Mouse (Mus musculus): ENCODE results near the gene Kdm5b. TPM values are rescaled to one million over a fixed set of nuclear protein-coding genes. Genes with fewer than 3 reads are reported as not detected.
"Not testable (repeated sequence)": the region's sequence is repeated elsewhere in the genome, so short reads cannot be mapped to it uniquely, and the experiment has no call there.

Gene Kdm5b
- polyA plus RNA-seq, 1 experiment from 2014 or later = 84.4 TPM

- not testable (repeated sequence) for H3K27me3 ChIP-seq (ENCODE audit: control insufficient read depth, insufficient read depth, low read length); H3K9me3 ChIP-seq (ENCODE audit: control insufficient read depth, low read length); H3K9ac ChIP-seq (ENCODE audit: low read length); ATAC-seq (replicated peaks; ENCODE audit: low FRiP score); H3K36me3 ChIP-seq (ENCODE audit: control insufficient read depth, insufficient read depth, low read length); H3K4me3 ChIP-seq (ENCODE audit: low read depth, low read length); H3K4me1 ChIP-seq (replicated peaks; ENCODE audit: control insufficient read depth, insufficient read depth, low read length); H3K4me2 ChIP-seq (ENCODE audit: low read depth, low read length, severe bottlenecking); H3K27ac ChIP-seq (ENCODE audit: low read depth, low read length); DNase-seq (ENCODE audit: low spot score)
- 93% methylated on average over 10 of the region's 10 CpGs for WGBS
These were observed 26.3 kb upstream of the Kdm5b start for GRCm38 (mm10) chr1:134533710-134534109.

DNA sequence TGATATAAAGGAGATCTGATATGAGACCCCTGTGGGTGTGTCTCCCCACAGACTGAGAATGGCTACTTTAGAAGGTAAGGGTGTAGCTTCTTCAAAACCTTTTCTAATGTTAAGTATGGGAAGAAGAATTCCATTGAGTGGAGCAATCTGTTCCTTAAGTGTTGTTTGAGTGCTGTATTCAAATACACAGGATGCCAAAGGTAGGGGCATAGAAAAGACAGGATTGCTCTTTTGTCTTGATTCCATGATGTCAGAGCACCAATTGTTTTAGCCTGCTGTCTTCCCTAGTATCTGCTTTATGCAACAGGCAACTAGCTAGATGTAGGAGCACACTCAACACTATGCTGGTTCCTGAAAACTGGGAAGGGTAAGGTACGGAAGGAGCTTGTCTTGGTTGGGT lies 24.9 kb upstream of the Kdm5b start:
- 95% methylated on average over 1 of the region's 1 CpGs for WGBS
- ATAC-seq (replicated peaks; ENCODE audit: low FRiP score) = no peak

GRCm38 (mm10) chr1:134535513-134535912 lies 24.5 kb upstream of the Kdm5b start:
- Histone ChIP-seq H3K4me2 (ENCODE audit: low read depth, low read length, severe bottlenecking) (no peak overlapping the region), H3K4me3 (ENCODE audit: low read depth, low read length) (no peak overlapping the region), H3K36me3 (ENCODE audit: control insufficient read depth, insufficient read depth, low read length) (no peaks in the 10 kb centered on the region), H3K9ac (ENCODE audit: low read length) (no peak overlapping the region), H3K9me3 (ENCODE audit: control insufficient read depth, low read length) (no peaks in the 10 kb centered on the region), H3K27ac (ENCODE audit: low read depth, low read length) (no peak overlapping the region), H3K27me3 (ENCODE audit: control insufficient read depth, insufficient read depth, low read length) (no peaks in the 10 kb centered on the region), H3K4me1 (replicated peaks; ENCODE audit: control insufficient read depth, insufficient read depth, low read length) (no peaks in the 10 kb centered on the region)
- ATAC-seq (replicated peaks; ENCODE audit: low FRiP score) = no peak
- DNase-seq (ENCODE audit: low spot score) = no peak
- 75% methylated on average over 3 of the region's 3 CpGs for WGBS

More for the DNA sequence above, 24.9 kb upstream of the Kdm5b start:
- Histone ChIP-seq H3K4me3 (ENCODE audit: low read depth, low read length) (no peak overlapping the region), H3K27ac (ENCODE audit: low read depth, low read length) (no peak overlapping the region), H3K9ac (ENCODE audit: low read length) (no peak overlapping the region), H3K36me3 (ENCODE audit: control insufficient read depth, insufficient read depth, low read length) (no peaks in the 10 kb centered on the region), H3K4me2 (ENCODE audit: low read depth, low read length, severe bottlenecking) (no peak overlapping the region), H3K27me3 (ENCODE audit: control insufficient read depth, insufficient read depth, low read length) (no peaks in the 10 kb centered on the region), H3K9me3 (ENCODE audit: control insufficient read depth, low read length) (no peaks in the 10 kb centered on the region), H3K4me1 (replicated peaks; ENCODE audit: control insufficient read depth, insufficient read depth, low read length) (no peaks in the 10 kb centered on the region)
- DNase-seq (ENCODE audit: low spot score) = no peak

DNA sequence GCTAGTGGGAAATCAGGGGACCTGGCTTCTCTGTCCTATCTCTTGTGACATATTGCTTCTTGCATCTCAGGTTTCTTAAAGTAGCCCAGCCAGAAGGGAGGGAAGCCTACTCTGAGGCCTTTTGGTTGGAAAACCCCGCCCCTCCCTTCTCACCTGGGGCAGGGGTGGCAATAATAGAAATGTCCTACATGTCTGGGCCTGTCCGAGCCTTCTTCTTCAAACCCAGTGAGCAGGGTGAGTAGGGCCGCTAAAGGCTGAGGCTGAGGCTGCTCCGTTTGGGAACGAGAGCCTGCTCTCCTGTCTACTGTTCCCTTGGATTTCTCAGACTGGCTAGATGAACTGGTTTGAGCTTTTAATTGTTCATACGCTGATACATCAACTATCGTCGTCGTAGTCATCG lies 19.4 kb upstream of the Kdm5b start:
- no peaks in the 10 kb centered on the region for H3K9me3 ChIP-seq (ENCODE audit: control insufficient read depth, low read length)
- no peak overlapping the region for H3K9ac ChIP-seq (ENCODE audit: low read length)
- DNase-seq (ENCODE audit: low spot score) = no peak
- H3K4me2 ChIP-seq (ENCODE audit: low read depth, low read length, severe bottlenecking) = no peak overlapping the region
- no peaks in the 10 kb centered on the region for H3K36me3 ChIP-seq (ENCODE audit: control insufficient read depth, insufficient read depth, low read length)
- H3K4me3 ChIP-seq (ENCODE audit: low read depth, low read length) = no peak overlapping the region
- no peak overlapping the region for H3K27ac ChIP-seq (ENCODE audit: low read depth, low read length)
- 89% methylated on average over 10 of the region's 10 CpGs for WGBS
- no peaks in the 10 kb centered on the region for H3K4me1 ChIP-seq (replicated peaks; ENCODE audit: control insufficient read depth, insufficient read depth, low read length)
- H3K27me3 ChIP-seq (ENCODE audit: control insufficient read depth, insufficient read depth, low read length) = no peaks in the 10 kb centered on the region
- no peak for ATAC-seq (replicated peaks; ENCODE audit: low FRiP score)

DNA sequence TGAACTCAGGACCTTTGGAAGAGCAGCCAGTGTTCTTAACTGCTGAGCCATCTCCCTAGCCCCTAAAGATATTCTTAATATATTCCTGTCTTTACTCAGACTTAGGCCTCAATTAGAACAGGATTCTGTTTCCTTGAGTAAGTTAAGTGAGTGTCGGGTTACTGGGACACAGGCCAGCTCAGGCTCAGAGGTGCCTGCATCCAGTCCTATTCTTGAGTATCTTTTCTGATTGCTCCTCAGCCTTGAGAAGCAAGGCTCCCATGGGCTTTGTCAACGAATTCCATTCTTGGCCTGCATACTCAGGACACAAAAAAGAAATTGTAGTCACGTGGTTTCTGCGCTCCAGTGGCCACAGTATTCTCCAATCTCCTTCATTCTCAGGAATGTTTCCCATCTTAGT lies 11.7 kb upstream of the Kdm5b start:
- no peaks in the 10 kb centered on the region for H3K4me1 ChIP-seq (replicated peaks; ENCODE audit: control insufficient read depth, insufficient read depth, low read length)
- H3K27ac ChIP-seq (ENCODE audit: low read depth, low read length) = no peak overlapping the region
- no peak overlapping the region for H3K4me2 ChIP-seq (ENCODE audit: low read depth, low read length, severe bottlenecking)
- H3K4me3 ChIP-seq (ENCODE audit: low read depth, low read length) = no peak overlapping the region
- no peaks in the 10 kb centered on the region for H3K27me3 ChIP-seq (ENCODE audit: control insufficient read depth, insufficient read depth, low read length)
- ATAC-seq (replicated peaks; ENCODE audit: low FRiP score) (no peak), DNase-seq (ENCODE audit: low spot score) (no peak)
- H3K36me3 ChIP-seq (ENCODE audit: control insufficient read depth, insufficient read depth, low read length) = no peaks in the 10 kb centered on the region
- H3K9ac ChIP-seq (ENCODE audit: low read length) = no peak overlapping the region
- WGBS = 76% methylated on average over 4 of the region's 4 CpGs
- H3K9me3 ChIP-seq (ENCODE audit: control insufficient read depth, low read length) = no peaks in the 10 kb centered on the region

DNA sequence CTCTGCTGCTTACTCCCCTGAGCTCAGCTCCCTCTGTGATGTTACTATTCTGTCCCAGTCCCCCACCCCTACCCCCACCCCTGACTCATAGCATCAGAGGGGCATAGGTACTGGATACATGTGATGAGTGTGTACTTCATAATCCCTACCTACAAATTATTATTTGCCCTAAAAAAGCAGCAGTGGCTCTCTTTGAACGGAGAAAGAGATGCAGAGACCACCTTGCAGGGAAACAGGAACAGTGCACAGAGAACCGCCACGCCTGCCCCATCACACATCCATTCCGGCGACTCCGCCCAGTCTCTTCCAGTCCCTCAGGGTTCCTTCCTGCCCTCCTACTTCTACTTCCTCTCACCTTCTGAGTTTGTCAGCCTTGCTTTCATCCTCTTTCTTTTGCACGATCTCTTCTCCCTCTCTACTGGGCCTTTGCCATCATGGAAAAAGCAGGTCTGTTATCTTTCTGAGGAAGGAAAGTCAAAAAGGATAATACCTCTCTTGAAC lies 10.3 kb upstream of the Kdm5b start, which contains the start of gene Mgat4e:
Gene Mgat4e, minus strand, starts transcription at position 51 of the 501 bp plus-strand sequence.
- DNase-seq (ENCODE audit: low spot score) (no peak), ATAC-seq (replicated peaks; ENCODE audit: low FRiP score) (no peak)
- Histone ChIP-seq H3K36me3 (ENCODE audit: control insufficient read depth, insufficient read depth, low read length) (no peaks in the 10 kb centered on the region), H3K27ac (ENCODE audit: low read depth, low read length) (no peak within 1 kb of the TSS), H3K9ac (ENCODE audit: low read length) (no peak within 1 kb of the TSS), H3K4me3 (ENCODE audit: low read depth, low read length) (no peak within 1 kb of the TSS), H3K4me2 (ENCODE audit: low read depth, low read length, severe bottlenecking) (no peak within 1 kb of the TSS), H3K4me1 (replicated peaks; ENCODE audit: control insufficient read depth, insufficient read depth, low read length) (no peaks in the 10 kb centered on the region), H3K9me3 (ENCODE audit: control insufficient read depth, low read length) (no peaks in the 10 kb centered on the region), H3K27me3 (ENCODE audit: control insufficient read depth, insufficient read depth, low read length) (no peaks in the 10 kb centered on the region)
- 65% methylated on average over 7 of the region's 7 CpGs for WGBS

DNA sequence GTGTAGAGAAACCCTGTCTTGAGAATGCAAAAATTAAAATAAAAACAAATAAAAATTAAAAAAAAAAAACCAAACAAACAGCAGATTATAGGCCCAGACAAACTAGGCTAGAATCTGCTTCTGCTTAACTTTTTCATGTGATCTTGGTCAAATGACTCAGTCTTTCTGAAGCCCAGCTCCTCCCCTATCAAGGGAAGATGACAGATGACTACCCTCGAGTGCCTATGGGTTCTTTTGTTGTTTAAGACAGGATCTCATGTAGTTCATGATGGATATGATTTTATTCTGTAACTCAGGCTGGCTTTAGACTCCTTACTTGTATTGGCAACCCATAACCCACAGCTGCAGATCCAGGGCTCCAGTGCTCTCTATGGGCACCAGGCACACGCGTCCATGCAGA lies 8.1 kb upstream of the Kdm5b start:
- H3K4me1 ChIP-seq (replicated peaks; ENCODE audit: control insufficient read depth, insufficient read depth, low read length) = no peaks in the 10 kb centered on the region; the same call in 1 of the 2 replicates
- no peak for ATAC-seq (replicated peaks; ENCODE audit: low FRiP score)
- 91% methylated on average over 3 of the region's 3 CpGs for WGBS
- H3K9me3 ChIP-seq (ENCODE audit: control insufficient read depth, low read length) = no peaks in the 10 kb centered on the region
- H3K4me3 ChIP-seq (ENCODE audit: low read depth, low read length) = no peak overlapping the region
- no peak overlapping the region for H3K4me2 ChIP-seq (ENCODE audit: low read depth, low read length, severe bottlenecking)
- H3K36me3 ChIP-seq (ENCODE audit: control insufficient read depth, insufficient read depth, low read length) = no peaks in the 10 kb centered on the region
- H3K9ac ChIP-seq (ENCODE audit: low read length) = no peak overlapping the region
- DNase-seq (ENCODE audit: low spot score) = no peak
- no peak overlapping the region for H3K27ac ChIP-seq (ENCODE audit: low read depth, low read length)
- no peaks in the 10 kb centered on the region; the same call in 1 of the 2 replicates for H3K27me3 ChIP-seq (ENCODE audit: control insufficient read depth, insufficient read depth, low read length)

DNA sequence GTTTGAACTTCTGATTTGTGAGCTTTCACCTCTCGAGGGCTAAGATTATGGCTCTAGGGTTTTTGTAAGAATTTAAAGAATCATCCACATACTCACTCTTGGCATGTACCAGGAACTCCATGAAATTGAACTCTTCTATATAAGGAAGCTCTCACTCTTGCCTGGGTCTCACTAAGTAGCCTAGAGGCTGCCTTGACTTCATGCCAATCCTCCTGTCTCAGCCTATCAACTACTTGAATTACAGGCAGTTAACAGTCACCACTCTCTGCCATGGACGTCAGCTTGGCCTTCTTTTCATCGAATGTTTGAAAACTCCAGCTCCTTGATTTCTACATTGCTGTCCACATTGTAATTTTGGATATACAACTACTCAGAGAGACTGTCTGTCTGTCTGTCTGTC lies 7.6 kb upstream of the Kdm5b start:
- H3K9me3 ChIP-seq (ENCODE audit: control insufficient read depth, low read length) = no peaks in the 10 kb centered on the region
- no peak for DNase-seq (ENCODE audit: low spot score)
- H3K27ac ChIP-seq (ENCODE audit: low read depth, low read length) = no peak overlapping the region
- 71% methylated on average over 3 of the region's 3 CpGs for WGBS
- no peaks in the 10 kb centered on the region for H3K36me3 ChIP-seq (ENCODE audit: control insufficient read depth, insufficient read depth, low read length)
- H3K4me3 ChIP-seq (ENCODE audit: low read depth, low read length) = no peak overlapping the region
- no peak overlapping the region for H3K4me2 ChIP-seq (ENCODE audit: low read depth, low read length, severe bottlenecking)
- no peak for ATAC-seq (replicated peaks; ENCODE audit: low FRiP score)
- H3K4me1 ChIP-seq (replicated peaks; ENCODE audit: control insufficient read depth, insufficient read depth, low read length) = peaks cover 2% of the 10 kb centered on the region; the same call in 1 of the 2 replicates
- no peak overlapping the region for H3K9ac ChIP-seq (ENCODE audit: low read length)
- H3K27me3 ChIP-seq (ENCODE audit: control insufficient read depth, insufficient read depth, low read length) = no peaks in the 10 kb centered on the region; the same call in 1 of the 2 replicates

DNA sequence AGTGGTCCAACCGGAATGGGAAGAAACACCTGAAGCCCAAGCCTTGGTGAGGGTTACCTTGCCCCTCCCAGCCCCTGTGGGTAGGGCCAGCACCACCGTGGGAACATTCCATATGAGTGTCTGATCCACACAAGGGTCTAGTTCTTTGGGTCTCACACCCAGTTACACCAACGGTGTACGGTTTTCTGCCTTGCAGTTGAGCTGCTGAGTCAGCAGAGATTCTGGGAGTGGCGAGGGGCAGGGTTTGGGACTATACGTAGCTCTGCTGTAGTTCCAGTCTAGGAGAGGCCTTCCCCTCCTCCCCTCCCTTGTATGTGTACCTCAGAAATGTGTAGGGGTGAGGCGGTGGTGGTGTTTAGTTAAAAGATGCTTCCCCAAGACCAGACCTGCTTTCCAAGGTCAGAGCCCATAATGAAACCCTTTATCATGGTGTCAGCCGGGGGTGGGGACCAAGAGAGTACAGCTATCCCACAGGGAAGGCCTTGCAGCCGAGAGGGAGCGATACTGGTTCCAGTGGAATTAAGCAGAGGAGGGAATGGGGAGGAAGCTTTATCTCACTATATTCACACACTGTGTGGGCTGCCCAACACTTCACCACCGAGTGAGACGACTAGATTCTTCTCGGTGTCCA lies 4.6 kb upstream of the Kdm5b start:
- Histone ChIP-seq H3K27me3 (ENCODE audit: control insufficient read depth, insufficient read depth, low read length) (no peaks in the 10 kb centered on the region; the same call in 1 of the 2 replicates), H3K9ac (ENCODE audit: low read length) (no peak overlapping the region; the same call in 1 of the 2 replicates), H3K36me3 (ENCODE audit: control insufficient read depth, insufficient read depth, low read length) (no peaks in the 10 kb centered on the region), H3K4me2 (ENCODE audit: low read depth, low read length, severe bottlenecking) (peak overlapping the region; percentile 95; the same call in 1 of the 2 replicates), H3K27ac (ENCODE audit: low read depth, low read length) (no peak overlapping the region), H3K4me1 (replicated peaks; ENCODE audit: control insufficient read depth, insufficient read depth, low read length) (peaks cover 2% of the 10 kb centered on the region; the same call in 1 of the 2 replicates), H3K9me3 (ENCODE audit: control insufficient read depth, low read length) (no peaks in the 10 kb centered on the region), H3K4me3 (ENCODE audit: low read depth, low read length) (peak overlapping the region; percentile 58; the same call in 1 of the 2 replicates)
- ATAC-seq (replicated peaks; ENCODE audit: low FRiP score) (no peak), DNase-seq (ENCODE audit: low spot score) (no peak)
- WGBS = 30% methylated on average over 13 of the region's 13 CpGs

All from forebrain, embryonic 11.5 days (tissue).